Mouse (Mus musculus) olfactory bulb, adult 2 months (tissue): ENCODE data around the gene Itgb7. TPM values are rescaled to one million over a fixed set of nuclear protein-coding genes. Genes with fewer than 3 reads are reported as not detected.

Experiments used
- H3K27ac ChIP-seq: fragments of 200-500 bp; 2 replicates; pipeline ENCODE4 v1.5.1; 2012; ENCODE audit warnings: low read depth, low read length; ENCODE audit not compliant: insufficient read depth
- H3K4me1 ChIP-seq: fragments of 200-500 bp; 2 replicates; pipeline ENCODE4 v1.6.1; 2012; ENCODE audit warnings: low read length; ENCODE audit not compliant: control insufficient read depth, insufficient read depth
- H3K4me3 ChIP-seq: fragments of 200-500 bp; 2 replicates; pipeline ENCODE4 v1.5.1; 2012; ENCODE audit warnings: mild to moderate bottlenecking, low read depth, low read length, moderate library complexity; ENCODE audit not compliant: insufficient read depth
- CTCF ChIP-seq: fragments of 200-500 bp; IDR thresholded peaks from 2 replicates; pipeline ENCODE4 v1.5.1; 2012; ENCODE audit warnings: low read depth, mild to moderate bottlenecking, low read length, moderate library complexity; ENCODE audit not compliant: insufficient read depth
- POLR2A ChIP-seq: fragments of 200-500 bp; IDR thresholded peaks from 2 replicates; pipeline ENCODE4 v1.6.1; 2012; ENCODE audit warnings: mild to moderate bottlenecking, low read depth, low read length, moderate library complexity; ENCODE audit not compliant: insufficient read depth
- WGBS: fragments of 180-500 bp; shearing (Covaris S2); methylation state at CpG from one replicate; pipeline ENCODE4 v1.1.7; 2018; 5-methylcytosine and 5-hydroxymethylcytosine counted together
- polyA plus RNA-seq: library from polyadenylated mRNA; stranded (reverse); fragments of >200 nt; gene quantifications from 2 replicates; pipeline ENCODE4 v1.2.4, GENCODE M21; 2012; ENCODE audit warnings: low replicate concordance; ENCODE audit not compliant: missing spikeins, insufficient read depth, insufficient read length

The Itgb7 gene
- polyA plus RNA-seq, 1 experiment, result not detected

DNA sequence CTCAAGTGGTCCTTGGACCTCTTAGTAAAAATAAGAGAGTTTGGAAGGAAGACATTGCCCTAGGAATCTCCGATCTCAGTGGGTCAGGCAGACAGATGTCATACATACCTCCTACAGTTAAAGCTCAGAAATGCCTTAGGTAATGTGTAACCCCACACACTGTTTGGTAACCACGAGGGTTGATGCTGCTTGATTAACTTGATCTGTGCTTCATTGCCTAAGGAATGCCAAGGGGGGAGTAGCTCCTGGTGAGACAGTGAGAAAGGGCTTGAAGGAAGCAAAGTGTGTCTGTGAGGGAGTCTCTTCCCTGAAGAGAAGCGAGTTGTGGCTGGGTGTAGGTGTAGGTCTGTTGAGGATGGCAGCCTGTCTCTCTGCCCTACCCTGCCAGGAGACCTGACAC lies 24.4 kb downstream of the Itgb7 start:
- no peak overlapping the region for H3K4me3 ChIP-seq
- no peak overlapping the region for H3K27ac ChIP-seq
- WGBS, result 61% methylated on average over 3 of the region's 3 CpGs
- peaks cover 28% of the 10 kb centered on the region for H3K4me1 ChIP-seq
- TF ChIP-seq CTCF, result no peak
- no peak for TF ChIP-seq POLR2A

DNA sequence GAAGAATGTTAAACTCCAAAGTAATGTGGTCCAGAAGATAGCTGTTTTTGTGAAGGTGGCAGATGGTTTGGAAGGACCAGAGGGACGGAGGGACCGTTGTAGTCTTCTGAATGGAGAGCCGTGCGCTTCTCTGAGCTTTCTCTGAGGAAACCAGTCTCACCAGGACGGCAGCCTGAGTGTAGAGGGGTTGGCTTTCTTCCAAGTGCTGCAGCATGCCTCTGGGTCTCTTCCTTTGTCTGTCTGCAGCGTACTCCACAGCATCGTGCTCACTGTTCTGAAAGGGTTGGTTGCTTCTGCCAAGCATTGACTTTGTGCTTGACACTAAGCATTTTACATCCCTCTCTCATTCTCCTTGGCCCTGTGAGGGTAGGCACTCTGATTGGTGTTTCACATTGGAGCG lies 26.0 kb downstream of the Itgb7 start:
- WGBS, result 7% methylated on average over 8 of the region's 8 CpGs
- H3K4me3 ChIP-seq, result peak overlapping the region; percentile 9; the same call in 1 of the 2 replicates
- H3K4me1 ChIP-seq, result peaks cover 26% of the 10 kb centered on the region
- TF ChIP-seq POLR2A (no peak), CTCF (no peak)
- H3K27ac ChIP-seq, result peak overlapping the region; percentile 54

DNA sequence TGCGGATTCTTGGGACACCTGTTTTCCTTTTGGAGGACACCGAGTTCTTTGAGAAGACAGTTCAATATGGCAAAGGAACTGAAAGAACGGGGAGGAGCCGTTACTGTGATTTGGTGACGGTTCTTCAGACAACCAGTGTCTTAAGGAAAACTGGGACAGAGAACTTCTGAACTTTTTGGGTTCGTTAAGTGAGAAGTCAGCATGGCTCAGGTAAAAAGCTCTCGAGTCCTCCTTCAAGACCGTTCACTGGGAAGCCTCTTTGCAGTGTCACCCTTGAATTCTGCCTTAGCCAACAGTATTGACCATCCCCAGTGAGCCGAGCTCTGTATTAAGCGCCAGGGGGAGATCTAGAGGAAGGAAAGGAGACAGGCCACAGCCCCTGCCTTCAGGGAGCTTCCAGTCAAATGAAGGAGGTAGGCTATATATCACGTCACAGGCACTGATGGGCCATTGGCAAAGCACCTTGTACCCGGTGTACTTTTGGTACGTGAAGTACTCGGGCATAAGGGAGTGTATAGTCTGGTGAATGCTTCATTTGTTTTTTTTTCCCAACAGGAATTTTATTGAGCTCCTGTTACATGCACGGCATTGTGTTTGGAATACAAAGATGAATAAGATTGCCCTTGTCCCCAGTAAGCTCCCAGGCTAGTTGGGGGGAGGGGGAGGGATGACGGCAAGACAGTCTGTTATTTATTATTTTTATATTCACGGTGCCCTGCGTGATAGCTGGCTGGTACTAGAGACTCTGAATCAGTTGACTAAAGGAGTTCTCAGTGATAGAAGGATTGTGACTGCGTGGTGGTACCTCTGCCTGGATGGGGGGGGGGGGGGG lies 26.9 kb downstream of the Itgb7 start, which contains the start of gene Csad:
Gene Csad, minus strand, starts transcription at position 51 of the 832 bp plus-strand sequence.
- no peak for TF ChIP-seq CTCF
- no peak for TF ChIP-seq POLR2A
- Histone ChIP-seq H3K4me3 (peak within 1 kb of the TSS; percentile 97), H3K27ac (peak within 1 kb of the TSS; percentile 92), H3K4me1 (peaks cover 19% of the 10 kb centered on the region)
- 24% methylated on average over 19 of the region's 19 CpGs for WGBS

DNA sequence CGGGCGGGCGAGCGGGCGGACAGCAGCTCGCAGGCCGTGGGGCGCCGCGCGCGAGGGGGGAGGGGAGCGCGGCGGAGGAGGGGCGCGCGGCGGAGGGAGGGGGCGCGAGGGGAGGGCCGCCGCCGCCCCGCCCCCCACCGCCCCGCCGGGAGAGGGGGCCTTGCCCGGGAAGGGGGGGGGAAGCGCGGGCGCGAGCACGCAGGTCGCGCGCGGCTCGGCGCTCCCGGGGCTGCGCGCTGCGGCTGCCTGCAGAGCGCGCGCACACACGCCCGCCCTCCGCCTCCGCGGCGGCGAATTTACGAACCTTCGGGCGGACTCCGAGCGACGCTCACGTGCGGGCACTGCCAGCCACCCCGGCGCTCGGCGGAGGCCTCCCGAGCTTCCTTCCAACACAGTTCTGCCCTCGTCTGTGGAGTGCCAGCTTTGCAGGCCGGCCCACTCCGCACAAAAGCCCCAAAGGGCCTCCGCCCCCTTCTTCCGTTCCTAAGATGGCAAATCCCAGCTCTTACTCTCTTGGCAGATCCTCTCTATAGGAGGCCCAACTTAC lies 27.8 kb downstream of the Itgb7 start:
- TF ChIP-seq CTCF, result no peak
- WGBS, result under 1% methylated on average over 48 of the region's 72 CpGs
- peak overlapping the region; percentile 97 for H3K4me3 ChIP-seq
- peak overlapping the region; percentile 92 for H3K27ac ChIP-seq
- H3K4me1 ChIP-seq, result peaks cover 19% of the 10 kb centered on the region

DNA sequence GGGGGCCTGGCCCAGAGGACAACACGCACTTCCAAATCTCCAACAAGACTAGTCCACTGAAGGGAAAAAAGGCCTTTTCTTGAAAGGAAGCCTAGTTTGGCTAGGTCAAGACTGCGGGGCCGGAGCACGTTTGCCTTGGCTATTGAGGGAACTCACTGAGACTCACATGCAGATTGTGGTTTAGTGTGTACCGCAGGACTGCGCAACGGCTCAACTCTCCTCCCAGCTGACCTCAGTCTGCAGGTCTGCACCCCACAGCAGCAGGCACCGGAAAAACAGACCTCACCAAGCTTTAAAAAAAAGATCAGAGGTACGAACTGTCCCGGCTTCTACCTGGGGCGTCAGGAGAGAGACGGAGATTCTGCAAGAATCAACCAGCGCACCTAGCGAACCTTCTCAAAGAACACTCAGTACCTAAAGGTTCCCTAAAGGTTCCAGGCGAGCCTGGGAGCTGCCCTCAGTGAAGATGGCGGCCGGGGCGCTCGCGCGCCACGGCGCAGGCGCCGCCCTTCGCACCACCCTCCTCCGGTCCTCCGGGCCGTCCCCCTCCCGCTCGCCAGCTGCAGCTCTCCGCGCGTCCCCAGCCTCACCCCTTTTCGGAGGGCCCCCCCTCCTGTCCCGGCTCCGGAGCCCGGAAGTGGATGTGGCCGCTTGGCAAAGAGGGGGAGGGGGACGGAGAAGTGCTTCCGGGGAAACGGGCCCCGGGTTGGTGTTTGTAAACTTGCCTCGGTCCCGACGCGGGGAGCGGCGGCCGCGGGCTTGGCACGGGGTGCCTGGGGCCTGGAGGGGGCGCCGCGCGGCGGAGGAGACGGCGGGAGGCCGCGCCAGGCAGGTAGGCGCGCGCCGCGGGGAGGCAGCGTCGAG lies 28.5 kb downstream of the Itgb7 start, which contains the start of gene Zfp740:
Gene Zfp740, plus strand, starts transcription at position 279 of the 864 bp plus-strand sequence.
- TF ChIP-seq POLR2A (peak; percentile 78), CTCF (no peak)
- Histone ChIP-seq H3K4me3 (peak within 1 kb of the TSS; percentile 97), H3K4me1 (peaks cover 17% of the 10 kb centered on the region), H3K27ac (peak within 1 kb of the TSS; percentile 98)
- WGBS, result under 1% methylated on average over 68 of the region's 68 CpGs

DNA sequence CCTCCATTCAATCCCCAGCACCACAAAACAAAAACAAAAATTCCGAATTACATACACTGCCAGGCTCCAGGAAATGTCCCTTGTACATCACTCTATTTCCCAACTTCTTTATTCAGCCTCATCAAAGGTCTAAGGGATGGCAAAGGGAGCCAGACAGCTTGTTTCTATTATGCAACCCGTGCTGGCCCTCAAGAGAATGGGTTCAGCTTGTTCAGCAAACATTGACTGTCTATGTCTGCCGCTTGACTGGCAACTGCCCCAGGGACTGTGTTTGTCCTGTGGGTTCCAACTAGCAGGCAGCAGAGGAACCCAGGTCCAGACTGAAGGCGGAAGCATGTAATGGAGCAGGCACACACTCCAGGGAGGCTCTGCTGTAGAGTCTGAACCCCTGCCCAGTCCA lies 32.9 kb downstream of the Itgb7 start:
- Histone ChIP-seq H3K4me3 (no peak overlapping the region), H3K4me1 (no peaks in the 10 kb centered on the region), H3K27ac (no peak overlapping the region)
- 73% methylated on average over 4 of the region's 4 CpGs for WGBS
- TF ChIP-seq CTCF (no peak), POLR2A (no peak)

DNA sequence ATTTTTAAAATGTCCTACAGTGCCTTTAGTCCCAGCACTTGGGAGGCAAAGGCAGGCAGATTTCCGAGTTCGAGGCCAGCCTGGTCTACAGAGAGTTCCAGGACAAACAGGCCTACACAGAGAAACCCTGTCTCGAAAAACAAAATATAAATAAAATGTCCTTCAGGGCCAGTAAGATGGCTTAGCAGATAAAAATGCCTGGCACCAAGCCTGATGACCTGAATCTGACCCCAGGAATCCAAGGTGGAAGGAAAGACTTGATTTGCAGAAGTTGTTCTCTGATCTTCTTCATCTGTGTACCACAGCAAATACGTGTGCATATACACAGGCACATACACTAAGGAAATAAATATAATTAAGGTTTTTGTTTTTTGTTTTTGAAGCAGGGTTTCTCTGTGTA lies 36.4 kb downstream of the Itgb7 start:
- no peak for TF ChIP-seq CTCF
- TF ChIP-seq POLR2A, result no peak
- WGBS, result 81% methylated on average over 4 of the region's 4 CpGs
- H3K4me1 ChIP-seq, result no peaks in the 10 kb centered on the region
- no peak overlapping the region for H3K4me3 ChIP-seq
- no peak overlapping the region for H3K27ac ChIP-seq

DNA sequence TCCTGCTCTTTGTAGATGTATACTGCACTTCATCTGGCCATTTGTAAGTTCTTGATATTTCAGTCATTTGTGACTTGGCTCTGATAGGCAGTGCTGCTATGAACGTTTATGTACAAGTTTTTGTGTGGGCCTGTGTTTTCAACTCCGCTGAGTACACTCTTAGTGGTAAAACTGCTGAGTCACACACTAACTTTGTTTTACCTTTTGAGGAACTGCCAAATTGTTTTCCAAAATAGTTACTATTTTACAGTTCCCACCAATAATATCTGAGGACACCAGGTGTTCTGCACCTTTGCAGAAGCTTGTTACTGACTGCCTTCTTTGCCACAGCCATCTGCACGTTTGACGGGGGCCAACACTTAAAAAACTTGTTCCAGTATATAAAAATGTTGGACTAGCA lies 37.3 kb downstream of the Itgb7 start:
- Histone ChIP-seq H3K4me1 (no peaks in the 10 kb centered on the region), H3K27ac (no peak overlapping the region), H3K4me3 (no peak overlapping the region)
- 73% methylated on average over 4 of the region's 4 CpGs for WGBS
- no peak for TF ChIP-seq POLR2A
- no peak for TF ChIP-seq CTCF
